Mouse (Mus musculus): ENCODE data around the gene Btbd19.

DNA sequence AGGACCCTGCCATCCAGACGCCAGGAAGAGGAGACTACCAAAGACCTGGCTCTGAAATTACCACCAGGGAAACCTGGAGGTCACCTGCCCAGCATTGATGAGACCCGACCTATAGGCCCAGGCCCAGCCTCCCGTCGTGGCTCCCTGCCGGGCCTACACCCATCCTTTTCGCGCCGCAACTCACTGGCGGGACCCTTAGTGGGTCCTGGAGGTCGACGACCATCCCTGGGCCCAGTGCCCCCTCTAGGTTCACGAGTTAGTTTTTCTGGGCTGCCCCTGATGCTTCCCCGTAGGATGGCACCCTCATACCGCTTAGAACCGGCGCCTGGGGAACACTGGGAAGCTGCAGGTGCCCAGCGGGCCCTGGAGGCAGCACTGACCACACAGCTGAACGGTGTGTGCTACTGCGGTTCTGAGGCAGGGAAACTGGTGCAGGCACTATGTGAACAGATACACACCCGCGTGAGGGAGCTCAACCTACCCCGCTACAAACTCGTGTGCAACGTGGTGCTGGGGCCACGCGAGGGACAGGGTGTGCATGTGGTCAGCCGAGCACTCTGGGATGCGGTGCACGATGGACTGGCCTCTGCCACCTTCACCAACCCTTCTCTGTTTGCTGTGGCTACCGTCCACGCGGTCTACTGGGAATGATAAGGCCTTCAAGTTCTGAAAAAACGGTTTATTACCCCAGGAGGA lies 2.6 kb upstream of the Btbd19 start:
- no peak for TF ChIP-seq CTCF (IDR thresholded peaks at IDR 0.05; ENCODE audit: low read depth, low read length)
- no peak for TF ChIP-seq POLR2A (IDR thresholded peaks at IDR 0.05; ENCODE audit: borderline replicate concordance, low read depth, low read length)

Measured in bone marrow macrophage, adult 2 months (primary cell).